Mouse (Mus musculus): Measurements from ENCODE around the gene Mbd5.

DNA sequence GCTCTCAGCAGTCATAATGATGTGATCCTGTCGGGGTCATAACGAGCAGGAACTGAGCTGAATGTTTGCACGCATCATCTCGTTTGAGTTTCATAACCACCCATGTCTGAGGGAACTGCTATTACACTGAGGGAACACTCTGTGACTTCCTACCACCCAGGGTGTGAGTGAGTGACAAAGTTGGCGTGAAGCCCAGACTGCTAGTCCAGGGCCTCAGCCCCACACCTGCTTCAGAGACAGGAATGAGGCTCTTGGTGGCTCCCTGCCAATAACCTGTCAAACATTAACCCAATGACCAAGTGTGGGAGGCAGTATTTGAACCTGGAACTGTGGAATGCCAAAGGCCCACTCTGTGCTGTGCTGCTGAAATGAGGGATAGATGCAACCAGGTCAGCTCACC lies 400.5 kb downstream of the Mbd5 start:
- TF ChIP-seq CTCF (IDR thresholded peaks at IDR 0.05; ENCODE audit: low read depth, low read length): no peak
- no peak for TF ChIP-seq POLR2A (IDR thresholded peaks at IDR 0.05; ENCODE audit: extremely low read depth, insufficient read depth, low read length)

Measured in liver, adult 2 months (tissue).